Mouse (Mus musculus) erythroid progenitor cell, adult 5-6 weeks (primary cell): ENCODE results near the gene Anxa9. TPM values are rescaled to one million over a fixed set of nuclear protein-coding genes. Genes with fewer than 3 reads are reported as not detected.

Source experiments
- ATAC-seq: replicated peaks from 2 replicates; pipeline ENCODE4 v1.8.0; 2016; ENCODE audit warnings: moderate number of reproducible peaks, mild to moderate bottlenecking, moderate TSS enrichment, inconsistent platforms; ENCODE audit not compliant: poor library complexity, low FRiP score, severe bottlenecking
- total RNA-seq, 2 experiments: library from RNA; stranded (forward) in 1 of 2; stranded (reverse) in 1 of 2; fragments of 150-400 nt in 1 of 2; fragments of 186-747, 209-891 nt in 1 of 2; gene quantifications; 2 replicates each; pipeline versions ENCODE4 v1.2.3 to v1.2.4; 2015 to 2017; ENCODE audit warnings: low replicate concordance in 2 of 2

Anxa9 gene
- total RNA-seq, 2 experiments from 2014 or later: 0.84 TPM; not detected in 1

- no peak for ATAC-seq
Observed at GRCm38 (mm10) chr3:95286011-95286410, 21.0 kb downstream of the Anxa9 start.

DNA sequence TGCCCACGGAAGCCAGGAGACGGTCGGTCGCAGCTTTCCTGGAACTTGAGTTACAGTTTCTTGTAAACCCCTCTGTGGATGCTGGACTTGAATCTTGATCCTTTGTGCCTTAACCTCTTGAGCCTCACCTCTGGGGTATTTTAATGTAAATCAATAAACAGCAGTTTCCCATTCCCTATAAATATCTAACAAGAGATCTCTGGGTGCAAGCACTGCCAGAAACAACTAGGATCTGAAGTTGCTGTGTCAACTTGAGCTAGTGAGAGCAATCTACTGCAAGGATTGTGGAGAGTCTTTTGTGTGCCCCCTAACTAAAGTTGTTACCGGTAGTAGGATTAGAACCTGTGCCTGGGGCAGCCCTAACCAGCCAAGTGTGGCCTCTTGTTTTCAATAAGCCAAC lies 21.6 kb downstream of the Anxa9 start:
- no peak for ATAC-seq

DNA sequence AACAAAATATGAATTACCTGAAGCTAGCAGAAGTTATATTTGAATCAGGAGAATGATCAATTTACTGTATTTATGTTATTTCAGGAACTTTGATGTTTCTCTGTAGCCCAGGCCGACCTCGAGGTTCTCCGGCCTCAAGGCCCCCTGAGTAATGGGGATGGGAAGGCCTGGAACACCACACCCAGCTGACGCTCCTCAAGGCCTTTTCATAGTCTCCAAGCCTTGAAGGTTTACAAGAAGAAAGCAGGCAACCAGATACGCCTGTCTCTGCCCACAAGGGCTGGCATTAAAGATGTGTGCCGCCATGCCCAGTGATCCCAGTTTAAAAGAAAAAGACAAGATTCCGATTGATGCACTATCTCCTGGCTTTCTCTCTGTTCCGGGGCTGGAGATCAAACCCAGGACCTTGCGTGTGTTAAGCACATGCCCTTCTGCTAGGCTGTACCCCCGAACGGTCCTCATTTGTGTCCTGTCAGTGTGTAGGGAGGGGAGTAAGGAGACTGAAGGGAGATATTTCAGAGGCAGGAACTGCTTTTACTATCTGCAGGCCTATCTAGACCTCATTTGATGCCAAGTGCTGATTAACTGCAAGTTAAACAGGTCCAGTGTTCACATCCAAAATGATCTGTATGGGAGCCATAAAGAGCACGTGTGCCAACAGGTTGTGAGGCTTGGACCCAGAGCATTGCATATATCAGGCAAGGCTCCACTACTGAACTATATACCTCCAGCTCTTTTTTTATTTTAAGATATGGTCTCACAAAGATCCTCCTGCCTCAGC lies 22.3 kb downstream of the Anxa9 start:
- no peak for ATAC-seq

- no peak for ATAC-seq
Observed at GRCm38 (mm10) chr3:95284062-95284461, 22.9 kb downstream of the Anxa9 start.

DNA sequence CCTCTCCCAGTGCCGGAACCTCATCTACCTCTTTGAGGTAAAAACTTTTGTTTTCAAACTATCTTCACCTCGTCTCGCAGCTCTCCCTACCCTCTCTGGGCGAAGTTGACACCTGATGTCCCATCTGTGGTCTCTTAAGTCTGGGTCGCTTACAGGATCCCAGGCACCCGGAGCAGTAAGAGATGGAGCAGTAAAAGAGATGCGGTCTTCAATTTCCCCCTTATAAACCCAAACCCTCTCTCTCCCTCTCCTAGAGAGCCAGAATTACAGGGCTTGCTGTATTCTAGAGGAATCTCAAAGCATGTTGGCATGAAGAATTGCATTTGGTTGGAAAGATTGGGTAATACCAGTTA lies 23.4 kb downstream of the Anxa9 start:
- ATAC-seq: 0 out of 2 replicates have a peak, but pooled peaks have one; percentile 3

GRCm38 (mm10) chr3:95282865-95283588 lies 23.9 kb downstream of the Anxa9 start:
- peak; percentile 73 for ATAC-seq

GRCm38 (mm10) chr3:95282381-95282864 lies 24.6 kb downstream of the Anxa9 start:
- ATAC-seq: peak; percentile 35

- peak; percentile 78 for ATAC-seq
Observed at GRCm38 (mm10) chr3:95281216-95282126, 25.5 kb downstream of the Anxa9 start, which contains the start of the genes Mindy1 and Prune1. Gene Mindy1 (plus strand): TSS chr3:95281345. Gene Prune1 (minus strand): TSS chr3:95282076.

DNA sequence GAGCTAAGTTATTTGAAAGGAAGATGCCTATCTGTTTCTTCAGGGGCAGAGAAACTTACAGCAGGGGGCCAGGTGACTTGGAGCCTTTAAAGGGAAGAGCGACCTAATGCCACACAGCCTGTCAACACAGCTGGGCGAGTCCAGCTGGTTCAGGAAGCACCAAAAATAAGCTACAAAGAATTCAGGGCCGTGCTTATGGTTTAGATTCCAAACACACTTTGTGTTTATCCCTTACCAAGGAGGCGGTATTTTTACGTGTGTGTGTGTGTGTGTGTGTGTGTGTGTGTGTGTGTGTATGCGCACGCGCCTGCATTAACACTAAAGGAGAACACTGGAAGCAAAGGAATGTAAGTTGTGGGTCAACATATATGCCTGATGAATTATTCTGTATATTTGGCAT lies 26.2 kb downstream of the Anxa9 start:
- no peak for ATAC-seq

- no peak for ATAC-seq
Observed at GRCm38 (mm10) chr3:95277149-95277551, 29.8 kb downstream of the Anxa9 start.

DNA sequence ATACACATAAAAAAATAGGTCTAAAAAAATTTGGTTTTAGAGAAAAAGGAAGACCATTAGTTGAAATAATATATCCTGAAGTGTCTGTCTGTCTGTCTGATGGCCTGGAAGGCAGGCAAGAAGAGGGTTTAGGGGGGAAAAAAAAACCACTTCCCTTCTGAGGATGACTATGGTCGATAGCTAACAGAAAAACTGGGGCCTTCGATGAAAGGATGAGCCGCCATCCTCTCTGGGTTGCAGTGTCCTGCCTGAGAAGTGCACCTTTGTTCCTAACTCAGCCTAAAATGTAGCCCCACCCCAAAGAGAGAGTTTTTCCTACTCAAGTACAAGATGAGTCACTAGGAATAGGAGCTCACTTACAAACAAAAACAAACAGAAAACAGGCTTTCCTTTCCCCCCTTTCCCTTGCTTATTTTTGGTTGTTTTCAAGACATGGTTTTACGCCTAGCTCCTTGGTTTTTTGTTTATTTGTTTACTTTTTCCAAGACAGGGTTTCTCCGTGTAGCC lies 30.5 kb downstream of the Anxa9 start:
- ATAC-seq: no peak

DNA sequence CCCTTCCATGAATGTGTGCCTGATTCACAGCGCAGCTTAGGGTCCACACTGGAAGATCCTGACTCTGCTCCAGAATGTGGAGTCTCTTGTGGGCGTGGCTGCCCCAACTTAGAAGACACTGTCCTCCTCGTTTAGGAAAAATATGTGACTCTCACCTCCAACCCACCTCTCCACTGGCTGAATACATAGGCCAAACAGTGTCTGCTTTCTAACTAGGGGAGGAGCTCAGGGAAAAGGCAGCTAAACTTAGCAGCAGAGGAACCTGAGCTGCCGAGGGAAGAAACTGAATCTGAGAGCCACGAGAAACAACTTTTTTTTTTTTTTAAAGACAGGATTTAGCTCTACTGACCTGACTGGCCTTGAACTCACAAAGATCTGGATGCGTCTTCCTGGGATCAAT lies 31.8 kb downstream of the Anxa9 start:
- no peak for ATAC-seq

DNA sequence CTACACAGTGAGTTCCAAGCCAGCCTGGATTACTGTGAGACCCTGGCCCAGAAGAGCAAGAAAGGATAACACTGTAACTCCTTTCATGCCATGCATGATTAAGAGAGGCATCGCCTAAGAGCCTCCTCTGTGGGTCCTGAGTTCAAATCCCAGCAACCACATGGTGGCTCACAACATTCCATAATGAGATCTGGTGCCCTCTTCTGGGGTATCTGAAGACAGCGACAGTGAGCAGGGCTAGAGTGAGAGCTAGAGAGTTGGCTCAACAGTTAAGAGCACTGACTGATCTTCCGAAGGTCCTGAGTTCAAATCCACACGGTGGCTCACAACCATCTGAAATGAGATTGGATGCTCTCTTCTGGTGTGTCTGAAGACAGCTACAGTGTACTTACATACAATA lies 32.5 kb downstream of the Anxa9 start:
- ATAC-seq: no peak

DNA sequence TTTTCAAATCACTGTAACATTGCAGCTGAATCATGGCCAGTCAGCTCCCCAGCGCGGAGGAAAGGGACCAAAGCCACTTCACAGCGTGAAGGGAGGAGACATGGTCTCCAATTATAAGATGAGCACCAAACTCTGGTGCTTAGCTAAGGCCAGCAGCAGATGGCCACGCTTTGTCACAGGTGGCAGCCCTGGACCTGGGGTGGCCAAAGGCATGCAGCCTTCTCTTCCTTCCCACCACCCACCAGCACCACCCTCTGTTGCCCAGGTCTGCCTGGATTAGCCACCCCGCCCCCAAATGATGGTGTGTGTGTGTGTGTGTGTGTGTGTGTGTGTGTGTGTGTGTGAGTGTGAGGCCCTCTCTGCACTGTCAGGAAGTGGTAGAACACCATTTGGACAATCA lies 33.5 kb downstream of the Anxa9 start:
- ATAC-seq: no peak

- ATAC-seq: no peak
Observed at GRCm38 (mm10) chr3:95270766-95271364, 36.1 kb downstream of the Anxa9 start.

DNA sequence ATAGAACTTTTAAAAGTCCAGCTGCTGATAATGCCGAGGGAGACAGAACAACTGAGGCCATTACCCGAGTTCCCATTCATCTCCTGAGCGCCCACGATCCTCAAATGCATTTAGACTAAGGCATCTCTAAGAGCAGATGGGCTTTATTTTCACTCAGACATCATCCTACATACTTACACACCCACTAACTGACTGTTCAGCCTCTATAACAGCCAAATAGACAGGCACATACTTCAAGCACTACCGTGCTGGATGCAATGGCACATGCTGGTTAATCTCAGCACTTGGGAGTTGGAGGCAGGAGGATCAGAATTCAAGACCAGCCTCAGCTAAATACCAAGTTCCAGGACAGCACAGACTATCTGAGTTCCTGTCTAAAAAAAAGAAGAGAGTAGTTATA lies 37.2 kb downstream of the Anxa9 start:
- no peak for ATAC-seq

DNA sequence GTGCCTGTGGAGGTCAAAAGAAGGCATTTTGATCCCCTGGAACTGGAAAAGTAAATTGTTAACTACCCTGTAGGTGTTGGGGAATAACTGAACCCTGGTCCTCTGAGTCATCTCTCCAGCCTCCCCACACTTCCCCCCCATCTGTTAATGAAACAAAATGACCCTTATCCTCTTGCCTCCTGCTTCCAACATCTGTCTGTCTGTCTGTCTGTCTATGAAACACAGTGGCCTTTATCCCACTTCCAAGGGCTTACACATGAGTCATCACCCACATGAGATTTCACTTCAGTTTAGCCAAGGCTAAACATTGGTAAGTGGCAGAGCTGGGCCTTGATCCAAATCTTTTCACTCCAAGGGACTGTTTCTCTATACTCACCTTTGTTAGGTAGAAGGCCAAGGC lies 39.1 kb downstream of the Anxa9 start:
- ATAC-seq: no peak

DNA sequence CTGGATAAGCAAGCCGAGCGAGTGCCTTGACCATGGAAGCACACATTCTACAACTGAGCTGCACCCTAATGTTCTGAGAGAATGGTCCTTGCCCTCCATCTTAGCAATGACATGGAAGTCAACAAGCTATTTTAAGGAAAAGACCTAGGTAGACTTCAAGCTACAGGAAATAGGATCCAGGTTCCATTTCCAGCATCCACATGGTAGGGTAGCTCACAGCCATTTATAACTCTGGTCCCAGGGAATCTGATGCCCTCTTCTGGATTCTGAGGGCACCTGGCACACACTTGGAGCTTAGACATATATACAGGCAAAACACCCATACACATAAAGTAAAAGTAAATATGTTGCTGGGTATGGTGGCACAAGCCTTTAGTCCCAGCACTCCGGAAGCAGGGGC lies 40.9 kb downstream of the Anxa9 start:
- no peak for ATAC-seq

- ATAC-seq: no peak
Observed at GRCm38 (mm10) chr3:95264724-95265123, 42.3 kb downstream of the Anxa9 start.
